Mouse (Mus musculus): ENCODE measurements around the gene Tmtc4.

Tmtc4 gene

DNA sequence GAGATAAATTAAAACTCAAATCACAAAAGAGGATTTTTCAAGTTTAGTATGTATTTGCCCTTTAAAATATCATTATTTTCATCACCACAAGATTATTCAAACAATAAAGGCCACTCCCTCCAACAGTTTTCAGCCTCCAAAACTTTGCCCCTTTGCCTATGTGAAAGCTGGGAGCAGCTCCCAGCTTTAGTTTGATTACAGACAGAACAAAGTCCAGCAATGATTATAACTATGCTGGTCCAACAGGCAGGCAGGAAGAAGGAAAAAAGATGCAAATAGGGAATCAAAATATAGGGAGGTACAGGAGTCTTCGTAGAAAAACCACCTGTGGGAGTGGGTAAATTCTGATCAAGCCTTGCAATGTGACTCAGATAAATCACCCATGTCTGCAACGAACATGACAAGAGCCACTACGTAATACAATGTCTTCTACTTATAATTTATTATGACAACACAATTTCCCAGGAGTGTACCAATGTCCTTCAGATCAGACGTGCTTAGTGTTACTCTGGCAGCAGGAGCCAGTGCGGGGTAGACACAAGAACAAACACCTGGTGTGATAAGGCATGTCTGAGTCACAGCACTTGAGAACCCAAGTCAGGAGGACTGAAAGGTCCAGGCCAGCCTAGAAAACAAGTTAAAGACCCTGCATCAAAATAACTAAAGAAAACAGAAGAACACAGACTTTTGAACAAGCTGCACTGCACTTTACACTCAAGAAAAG lies 74.3 kb downstream of the Tmtc4 start:
- in situ Hi-C loops (cut with MboI; ENCODE audit: low pct_unique_long_range_greater_than_20kb in 1 of 2, low sequenced_read_pairs in 2 of 2, unreplicated experiment in 1 of 2) = no loop called here

DNA sequence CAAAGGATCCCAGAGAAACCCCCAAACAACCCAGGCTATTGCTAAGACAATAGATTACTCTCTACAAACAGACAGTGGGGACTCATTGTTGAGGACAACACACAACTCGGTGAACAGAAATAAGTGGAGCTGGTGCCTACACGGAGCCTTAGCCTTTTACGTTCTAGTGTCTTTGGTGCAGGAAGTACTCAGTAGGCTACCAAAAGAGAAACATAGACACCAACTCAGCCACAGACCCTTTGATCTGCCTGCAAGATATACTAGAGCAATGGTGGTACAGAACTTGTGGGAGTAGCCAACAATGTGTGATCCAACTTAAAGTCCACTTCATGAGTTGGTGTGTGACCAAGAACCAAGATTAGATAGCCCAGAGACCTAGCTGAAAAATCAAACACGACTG lies 75.8 kb downstream of the Tmtc4 start:
- in situ Hi-C loops (cut with MboI; ENCODE audit: low pct_unique_long_range_greater_than_20kb in 1 of 2, low sequenced_read_pairs in 2 of 2, unreplicated experiment in 1 of 2) = no loop called here

DNA sequence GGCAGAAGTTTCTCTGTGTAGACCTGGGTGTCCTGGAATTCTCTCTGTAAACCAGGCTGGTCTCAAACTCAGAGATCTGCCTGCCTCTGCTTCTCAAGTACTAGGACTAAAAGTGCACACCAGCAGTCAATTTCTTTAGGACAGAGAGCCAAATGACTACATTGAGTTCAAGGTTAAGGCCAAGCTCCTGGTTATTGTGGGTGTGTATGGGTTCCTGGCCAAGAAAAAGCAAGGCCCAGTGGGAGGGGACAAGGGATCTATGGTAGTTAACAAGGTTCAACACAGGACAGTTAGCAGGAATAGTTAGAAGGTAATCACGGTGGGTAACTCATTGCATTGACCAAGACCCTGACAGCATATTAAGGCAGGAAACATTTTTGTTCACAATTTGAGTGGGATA lies 78.8 kb downstream of the Tmtc4 start:
- in situ Hi-C loops (cut with MboI; ENCODE audit: low pct_unique_long_range_greater_than_20kb in 1 of 2, low sequenced_read_pairs in 2 of 2, unreplicated experiment in 1 of 2) = no loop called here

DNA sequence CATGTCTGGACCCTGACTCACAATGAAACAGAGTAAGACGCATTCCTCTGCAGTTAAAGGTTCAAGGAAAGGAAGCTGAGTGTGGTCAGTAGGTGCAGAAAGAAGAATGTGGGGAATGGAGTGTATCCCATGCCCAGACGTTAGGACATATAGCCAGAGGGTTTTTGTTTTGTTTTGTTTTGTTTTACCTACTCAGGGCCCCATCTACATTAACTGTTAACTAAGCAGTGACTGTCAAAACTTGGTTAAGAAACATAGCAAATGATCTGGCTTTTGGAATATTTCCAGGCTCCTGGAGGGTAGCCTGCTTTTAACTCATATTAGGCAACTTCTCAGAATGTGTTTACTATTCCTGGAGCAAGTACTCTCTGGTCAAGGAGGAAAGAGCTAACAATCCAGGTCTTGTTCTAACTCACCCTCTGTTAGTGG lies 79.9 kb downstream of the Tmtc4 start:
- in situ Hi-C loops (cut with MboI; ENCODE audit: low pct_unique_long_range_greater_than_20kb in 1 of 2, low sequenced_read_pairs in 2 of 2, unreplicated experiment in 1 of 2) = no loop called here

DNA sequence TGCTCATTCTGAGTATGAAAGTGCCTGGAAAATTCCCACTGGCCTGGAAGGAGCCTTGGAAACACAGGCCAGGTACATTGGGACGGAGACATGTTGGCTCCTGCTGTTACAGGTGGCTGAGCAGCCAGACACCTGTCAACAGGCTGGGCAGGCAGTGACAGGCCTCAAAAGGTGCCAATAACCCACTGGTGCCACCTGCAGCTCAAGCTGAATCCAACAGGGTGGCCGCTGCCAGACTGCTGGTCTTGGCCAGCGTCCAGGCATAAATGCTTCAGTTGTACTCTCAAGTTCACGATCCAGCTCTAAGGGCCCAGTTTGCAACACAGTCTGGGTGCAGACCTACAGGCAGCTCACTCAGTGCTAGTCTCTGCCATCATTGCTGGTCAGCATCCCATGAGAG lies 81.0 kb downstream of the Tmtc4 start:
- in situ Hi-C loops (cut with MboI; ENCODE audit: low pct_unique_long_range_greater_than_20kb in 1 of 2, low sequenced_read_pairs in 2 of 2, unreplicated experiment in 1 of 2) = no loop called here

DNA sequence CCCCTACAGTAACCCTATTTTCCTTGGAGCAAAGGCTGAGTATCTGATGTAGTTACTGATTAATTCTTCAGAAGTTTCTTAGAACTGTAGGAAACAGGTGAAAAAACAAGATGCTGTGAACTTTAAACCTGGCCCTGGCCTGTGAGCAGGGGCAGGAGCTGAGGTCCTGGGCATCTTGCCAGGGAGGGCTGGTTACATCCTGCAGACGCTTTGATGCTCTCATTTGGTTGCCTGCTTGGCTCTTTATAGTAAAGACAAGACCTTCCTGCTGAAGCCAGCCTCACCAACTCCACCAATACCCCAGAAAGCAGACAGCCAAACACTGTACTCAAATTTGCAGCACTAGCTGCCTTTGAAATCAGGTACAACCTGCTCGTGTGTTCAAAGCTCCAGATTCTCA lies 81.7 kb downstream of the Tmtc4 start:
- in situ Hi-C loops (cut with MboI; ENCODE audit: low pct_unique_long_range_greater_than_20kb in 1 of 2, low sequenced_read_pairs in 2 of 2, unreplicated experiment in 1 of 2) = no loop called here

DNA sequence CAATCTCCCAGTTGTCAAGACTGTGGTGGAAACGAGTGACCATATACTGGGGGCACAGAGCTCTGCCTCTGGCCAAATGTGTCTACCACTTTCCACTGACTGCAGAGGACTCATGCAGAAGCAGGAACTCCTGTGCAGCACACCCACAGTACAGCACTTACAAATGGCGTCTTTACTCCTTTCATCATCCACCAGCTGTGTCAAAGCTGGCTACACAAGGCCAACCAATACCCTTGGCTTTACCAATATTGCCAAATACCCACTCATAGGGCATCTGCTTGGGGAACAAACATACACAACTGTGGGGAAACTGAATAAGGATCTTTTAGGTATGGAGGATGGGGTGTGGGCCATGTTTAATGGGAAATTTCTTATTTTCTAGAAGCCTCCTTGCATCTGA lies 82.1 kb downstream of the Tmtc4 start:
- in situ Hi-C loops (cut with MboI; ENCODE audit: low pct_unique_long_range_greater_than_20kb in 1 of 2, low sequenced_read_pairs in 2 of 2, unreplicated experiment in 1 of 2) = no loop called here

DNA sequence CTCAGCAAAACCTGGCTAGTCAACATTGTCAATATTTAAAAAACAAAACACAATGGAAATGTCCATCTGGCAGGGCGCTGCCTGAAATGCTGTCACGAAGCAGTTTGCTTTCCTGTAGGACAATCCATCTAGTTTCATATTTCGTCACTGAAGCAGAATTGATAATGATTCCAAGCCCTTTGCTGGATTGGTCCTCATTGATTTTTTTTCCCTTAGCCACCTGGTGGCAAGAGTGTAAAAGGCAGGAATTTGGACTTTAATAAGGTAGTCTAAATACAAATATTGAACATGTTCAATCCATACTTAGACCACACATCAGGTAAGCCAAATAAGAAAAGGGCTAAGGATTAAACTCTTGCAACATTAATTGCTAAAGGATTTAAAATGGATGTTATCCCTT lies 82.7 kb downstream of the Tmtc4 start:
- in situ Hi-C loops (cut with MboI; ENCODE audit: low pct_unique_long_range_greater_than_20kb in 1 of 2, low sequenced_read_pairs in 2 of 2, unreplicated experiment in 1 of 2) = no loop called here

DNA sequence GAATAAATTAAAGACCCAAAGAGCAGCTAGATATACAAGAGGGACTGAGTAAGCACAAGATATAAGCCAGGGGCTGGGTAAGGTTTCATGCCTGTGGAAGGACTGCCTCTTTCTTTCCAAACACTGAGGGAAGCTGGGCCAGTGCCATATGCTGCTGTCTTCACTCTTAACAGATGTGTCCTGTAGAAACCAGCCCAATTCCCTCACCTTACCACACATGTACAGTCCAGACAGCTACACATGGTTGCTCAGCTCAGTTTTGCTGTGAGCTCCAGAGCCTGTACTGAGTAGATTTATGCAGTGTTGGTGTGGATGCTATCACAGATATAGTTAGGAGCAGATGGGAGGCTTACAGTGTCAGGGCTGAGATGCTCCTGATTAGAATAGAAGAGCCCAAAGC lies 83.2 kb downstream of the Tmtc4 start:
- in situ Hi-C loops (cut with MboI; ENCODE audit: low pct_unique_long_range_greater_than_20kb in 1 of 2, low sequenced_read_pairs in 2 of 2, unreplicated experiment in 1 of 2) = no loop called here

DNA sequence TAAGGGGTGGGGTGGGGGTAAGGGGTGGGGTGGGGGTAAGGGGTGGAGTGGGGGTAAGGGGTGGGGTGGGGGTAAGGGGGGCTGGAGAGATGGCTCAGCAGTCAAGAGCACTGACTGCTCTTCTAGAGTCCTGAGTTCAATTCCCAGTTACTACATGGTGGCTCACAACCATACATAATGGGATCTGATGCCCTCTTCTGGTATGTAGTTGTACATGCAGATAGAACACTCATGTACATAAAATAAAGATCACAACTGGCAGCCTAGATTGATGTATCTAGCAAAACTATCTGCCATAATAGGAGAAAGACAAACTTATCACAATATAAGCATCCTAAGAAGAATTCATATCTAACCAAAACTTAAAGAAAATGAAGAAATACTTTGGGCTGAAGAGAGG lies 85.3 kb downstream of the Tmtc4 start:
- in situ Hi-C loops (cut with MboI; ENCODE audit: low pct_unique_long_range_greater_than_20kb in 1 of 2, low sequenced_read_pairs in 2 of 2, unreplicated experiment in 1 of 2) = loop anchor here (25.0 kb wide), 4 partner anchors 661 to 1036 kb away; no protein-coding TSS in a partner anchor

DNA sequence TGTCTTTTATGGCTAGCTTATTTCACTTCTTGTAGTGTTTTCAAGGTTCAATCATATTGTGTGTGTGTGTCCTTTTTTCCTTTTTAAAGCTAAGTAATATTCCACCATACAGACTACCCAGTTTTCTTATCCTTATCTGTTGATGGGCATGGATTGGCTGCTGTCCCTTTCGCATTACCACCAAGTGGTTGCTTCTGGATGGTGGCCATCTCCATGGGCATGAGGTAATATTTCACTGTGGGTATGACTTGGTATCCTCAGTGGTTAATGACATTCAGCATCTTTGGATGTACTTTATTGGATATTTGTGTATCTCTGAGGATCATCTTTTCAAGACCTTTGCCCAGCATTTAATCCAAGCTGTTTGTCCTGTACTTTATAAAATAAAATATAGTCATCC lies 87.7 kb downstream of the Tmtc4 start:
- in situ Hi-C loops (cut with MboI; ENCODE audit: low pct_unique_long_range_greater_than_20kb in 1 of 2, low sequenced_read_pairs in 2 of 2, unreplicated experiment in 1 of 2) = loop anchor here (25.0 kb wide), 4 partner anchors 659 to 1034 kb away; no protein-coding TSS in a partner anchor

DNA sequence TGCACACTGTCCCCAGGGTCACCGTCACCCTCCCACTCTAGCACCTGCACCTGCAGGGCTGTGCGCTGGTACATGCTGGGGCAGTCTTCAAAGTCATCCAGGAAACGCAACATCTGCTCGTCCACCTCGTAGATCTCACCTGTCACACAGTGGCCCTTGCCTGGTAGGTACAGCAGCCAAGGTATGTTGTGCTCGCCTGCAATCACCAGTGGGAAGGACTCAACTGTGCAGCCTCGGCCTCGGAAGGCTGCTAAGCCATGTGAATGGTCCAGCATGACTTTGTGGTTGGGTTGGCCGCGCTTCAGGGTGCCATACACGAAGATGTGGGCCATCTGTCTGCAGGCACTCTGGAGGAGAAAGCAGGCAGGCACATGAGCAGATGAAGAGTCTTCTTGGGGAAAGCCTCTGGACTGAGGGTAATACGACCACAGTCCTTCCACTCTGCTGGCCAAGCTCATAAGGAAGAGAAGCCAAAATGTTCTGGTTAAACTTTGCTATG lies 92.3 kb downstream of the Tmtc4 start:
- in situ Hi-C loops (cut with MboI; ENCODE audit: low pct_unique_long_range_greater_than_20kb in 1 of 2, low sequenced_read_pairs in 2 of 2, unreplicated experiment in 1 of 2) = loop anchor here (25.0 kb wide), 4 partner anchors 654 to 1029 kb away; no protein-coding TSS in a partner anchor

DNA sequence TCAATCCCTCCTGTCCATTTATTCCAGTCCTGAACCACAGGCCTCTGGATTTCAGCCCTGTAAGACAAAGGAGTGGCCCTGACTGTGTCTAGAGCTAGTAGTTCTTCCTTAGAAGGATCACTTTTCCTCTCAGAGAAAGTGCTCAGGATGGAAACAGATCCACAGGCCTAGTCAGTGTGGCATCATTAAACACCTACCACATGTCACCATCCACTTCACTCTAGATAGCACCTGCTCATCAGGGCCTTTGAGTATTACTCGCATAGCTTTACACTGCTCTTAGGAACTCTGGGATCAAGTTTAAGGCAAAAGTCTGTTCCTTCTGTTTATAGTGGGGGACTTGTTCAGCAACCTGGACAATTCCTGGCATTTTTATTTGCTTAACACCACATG lies 95.4 kb downstream of the Tmtc4 start:
- in situ Hi-C loops (cut with MboI; ENCODE audit: low pct_unique_long_range_greater_than_20kb in 1 of 2, low sequenced_read_pairs in 2 of 2, unreplicated experiment in 1 of 2) = loop anchor here (25.0 kb wide), 4 partner anchors 651 to 1026 kb away; no protein-coding TSS in a partner anchor

DNA sequence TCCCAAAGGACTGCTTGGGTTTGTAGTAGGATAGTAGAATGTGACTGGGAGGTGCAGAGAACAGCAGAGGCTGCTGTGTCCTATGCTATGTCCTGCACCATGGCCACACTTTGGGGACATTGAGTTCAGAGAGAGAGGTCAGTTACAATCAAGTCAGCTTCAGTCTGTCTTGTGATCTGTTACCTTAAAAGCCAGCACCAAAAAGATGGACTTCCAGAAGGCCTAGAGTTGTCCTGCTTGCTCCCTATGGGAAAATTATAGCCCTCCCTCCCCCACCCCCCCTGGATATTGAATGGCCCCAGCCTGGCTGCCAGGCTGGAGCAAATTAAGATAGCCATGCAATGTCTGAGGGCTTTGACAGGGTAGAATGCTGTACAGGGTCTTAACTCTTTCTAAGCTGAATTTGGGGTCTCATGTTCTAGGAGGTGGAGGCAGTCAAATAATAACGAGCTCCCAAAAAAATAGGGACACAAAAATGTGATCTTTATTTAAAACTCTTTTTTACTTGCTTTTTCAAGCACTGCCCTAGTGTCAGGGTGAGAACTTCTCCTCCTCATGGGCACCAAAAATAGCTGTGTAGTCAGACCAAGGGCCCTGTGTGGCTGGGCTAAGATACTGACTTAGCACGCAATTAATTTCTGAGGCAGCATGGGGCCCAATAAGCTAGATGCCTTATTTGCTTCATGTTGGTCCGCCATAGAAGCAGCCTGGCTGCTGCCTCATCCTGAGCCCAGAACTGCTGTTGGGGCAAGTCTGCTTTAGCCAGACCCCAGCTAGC lies 95.9 kb downstream of the Tmtc4 start:
- in situ Hi-C loops (cut with MboI; ENCODE audit: low pct_unique_long_range_greater_than_20kb in 1 of 2, low sequenced_read_pairs in 2 of 2, unreplicated experiment in 1 of 2) = loop anchor here (25.0 kb wide), 4 partner anchors 651 to 1026 kb away; no protein-coding TSS in a partner anchor

DNA sequence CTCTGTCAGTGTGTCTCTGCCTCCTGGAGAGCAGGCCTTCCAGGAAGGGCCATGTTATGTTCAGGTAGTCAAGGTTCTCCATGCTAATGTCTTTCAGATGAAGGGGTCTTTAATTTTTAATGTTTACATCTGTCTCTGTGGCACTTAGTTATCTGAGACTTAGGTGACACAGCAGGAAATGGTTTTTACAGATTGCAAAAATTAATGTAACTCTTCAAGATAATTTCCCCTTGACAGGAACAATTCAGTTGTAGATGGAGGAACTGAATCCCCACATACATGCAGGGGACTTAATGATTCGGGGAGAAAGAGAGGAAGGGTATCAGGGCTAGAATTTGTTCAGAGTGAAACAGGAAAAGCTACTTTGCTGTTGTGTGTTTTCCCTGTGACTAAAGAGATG lies 96.6 kb downstream of the Tmtc4 start:
- in situ Hi-C loops (cut with MboI; ENCODE audit: low pct_unique_long_range_greater_than_20kb in 1 of 2, low sequenced_read_pairs in 2 of 2, unreplicated experiment in 1 of 2) = loop anchor here (25.0 kb wide), 4 partner anchors 650 to 1025 kb away; no protein-coding TSS in a partner anchor

DNA sequence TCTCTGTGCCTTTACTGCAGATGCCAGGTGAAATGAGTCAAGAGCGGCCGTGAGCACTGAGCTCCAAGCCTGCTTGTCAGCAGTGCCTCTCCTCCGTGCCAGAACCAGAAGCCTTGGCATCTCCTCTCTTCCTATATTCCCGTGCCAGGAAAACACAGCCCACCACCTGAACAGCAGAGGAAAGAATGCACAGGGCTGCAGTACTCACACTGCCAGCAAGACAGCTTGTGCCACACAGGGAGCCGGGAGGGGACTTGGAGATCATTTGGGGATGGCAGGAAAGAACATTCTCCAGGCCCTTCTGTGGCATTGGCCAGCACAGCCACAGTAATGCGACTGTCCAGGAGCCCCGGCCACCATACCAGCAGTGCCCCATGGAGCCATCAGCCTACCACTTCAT lies 97.9 kb downstream of the Tmtc4 start:
- in situ Hi-C loops (cut with MboI; ENCODE audit: low pct_unique_long_range_greater_than_20kb in 1 of 2, low sequenced_read_pairs in 2 of 2, unreplicated experiment in 1 of 2) = loop anchor here (25.0 kb wide), 4 partner anchors 649 to 1024 kb away; no protein-coding TSS in a partner anchor

DNA sequence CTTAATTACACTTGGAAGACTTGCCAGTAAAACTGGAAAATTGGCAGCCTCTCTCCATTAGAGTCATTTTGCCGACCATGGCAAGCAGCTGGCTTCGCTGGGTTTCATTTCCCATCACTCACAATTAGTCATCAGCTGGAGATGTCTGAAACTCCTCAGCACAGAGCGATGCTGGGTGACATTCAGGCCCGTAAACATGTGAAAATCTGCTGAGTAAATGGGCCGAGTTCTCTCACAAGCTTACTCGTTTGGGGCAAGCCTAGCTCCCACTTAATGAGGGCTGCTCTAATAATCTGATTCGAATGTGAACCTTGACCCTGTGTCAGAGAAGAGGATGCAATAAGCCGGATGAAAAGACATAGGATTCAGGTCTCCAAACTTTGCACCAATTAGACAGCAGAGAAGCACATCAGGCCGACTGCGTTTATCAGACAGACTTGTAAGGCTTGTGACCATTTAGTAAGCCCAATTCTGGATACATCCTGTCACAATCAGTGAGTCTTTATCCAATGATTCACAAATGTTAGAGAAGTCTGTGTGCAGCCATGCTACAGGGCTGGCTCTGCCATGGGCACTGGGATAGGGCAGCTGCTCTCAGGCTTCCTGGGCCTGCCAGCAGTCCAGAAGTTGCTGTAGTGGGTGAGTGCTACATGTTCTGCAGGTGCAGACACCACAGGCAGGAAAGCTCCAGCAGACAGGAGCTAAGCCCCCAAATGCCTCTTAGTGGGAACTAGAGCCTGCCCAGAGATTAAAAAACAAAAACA lies 99.8 kb downstream of the Tmtc4 start:
- in situ Hi-C loops (cut with MboI; ENCODE audit: low pct_unique_long_range_greater_than_20kb in 1 of 2, low sequenced_read_pairs in 2 of 2, unreplicated experiment in 1 of 2) = loop anchor here (25.0 kb wide), 4 partner anchors 647 to 1022 kb away; no protein-coding TSS in a partner anchor

DNA sequence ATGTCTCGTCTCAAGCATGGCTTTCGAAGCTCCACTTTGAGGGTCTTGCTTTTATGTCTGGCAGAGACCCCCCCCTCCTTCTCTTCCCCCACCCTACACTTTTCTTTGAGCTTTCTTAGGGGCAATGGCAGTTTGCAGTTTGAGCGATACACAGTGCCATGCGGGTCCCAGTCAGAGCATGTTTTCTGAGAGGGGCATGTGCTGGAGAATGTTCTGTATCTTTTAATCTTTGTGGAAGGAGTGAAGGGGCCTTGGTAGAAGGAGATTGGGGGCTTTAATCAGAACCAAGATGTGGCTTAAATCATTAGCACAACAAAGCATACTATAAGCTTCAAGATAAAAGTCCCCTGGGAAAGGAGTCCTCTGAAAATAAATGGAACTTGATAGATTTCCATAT lies 100.4 kb downstream of the Tmtc4 start:
- in situ Hi-C loops (cut with MboI; ENCODE audit: low pct_unique_long_range_greater_than_20kb in 1 of 2, low sequenced_read_pairs in 2 of 2, unreplicated experiment in 1 of 2) = loop anchor here (25.0 kb wide), 4 partner anchors 646 to 1021 kb away; no protein-coding TSS in a partner anchor
